Mouse (Mus musculus) liver (tissue): ENCODE results near the gene Tmem74b.

Source experiments
- DNase-seq: peaks from one replicate; pipeline ENCODE4 v3.0.0-alpha.2; 2020; ENCODE audit warnings: mixed read lengths

The Tmem74b gene

DNA sequence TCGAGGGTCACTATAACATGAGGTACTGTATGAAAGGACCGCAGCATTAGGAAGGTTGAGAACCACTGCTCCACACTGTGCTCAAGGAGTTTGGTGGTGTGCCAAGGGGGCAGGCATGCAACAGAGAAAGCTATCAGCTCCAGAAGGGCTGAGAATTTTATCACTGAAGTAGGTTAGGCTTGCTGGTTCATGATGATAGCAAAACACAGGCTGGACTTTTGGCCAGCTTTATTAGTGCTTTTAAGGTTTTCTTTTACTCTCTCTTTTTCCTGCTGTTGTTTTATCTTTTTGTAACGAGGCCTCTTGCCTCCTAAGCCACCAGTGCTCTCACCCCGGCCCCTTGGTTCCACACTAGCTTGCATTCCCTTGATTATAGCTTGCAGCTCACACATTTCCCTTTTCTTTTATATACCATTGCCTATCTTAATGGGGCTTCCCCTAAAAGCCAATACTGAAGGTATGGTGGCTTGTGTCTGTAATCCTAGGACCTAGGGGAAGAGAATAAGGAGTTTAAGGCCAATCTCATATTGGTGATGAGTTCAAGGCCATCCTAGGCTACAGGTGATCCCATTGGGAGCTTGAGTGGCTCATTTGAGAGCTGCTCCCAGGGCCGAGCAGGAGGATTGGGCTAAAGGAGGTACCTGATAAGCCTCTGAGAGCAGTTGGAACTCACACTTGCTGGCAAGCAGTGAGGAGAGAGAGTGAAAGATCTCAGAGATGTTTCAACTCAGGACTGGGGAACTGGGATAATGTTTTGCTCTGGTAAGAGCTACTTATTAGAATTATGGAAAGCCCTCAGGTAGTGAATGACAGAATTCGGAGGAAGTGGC, 41.3 kb downstream of the Tmem74b start:
- peak; percentile 68 for DNase-seq

DNA sequence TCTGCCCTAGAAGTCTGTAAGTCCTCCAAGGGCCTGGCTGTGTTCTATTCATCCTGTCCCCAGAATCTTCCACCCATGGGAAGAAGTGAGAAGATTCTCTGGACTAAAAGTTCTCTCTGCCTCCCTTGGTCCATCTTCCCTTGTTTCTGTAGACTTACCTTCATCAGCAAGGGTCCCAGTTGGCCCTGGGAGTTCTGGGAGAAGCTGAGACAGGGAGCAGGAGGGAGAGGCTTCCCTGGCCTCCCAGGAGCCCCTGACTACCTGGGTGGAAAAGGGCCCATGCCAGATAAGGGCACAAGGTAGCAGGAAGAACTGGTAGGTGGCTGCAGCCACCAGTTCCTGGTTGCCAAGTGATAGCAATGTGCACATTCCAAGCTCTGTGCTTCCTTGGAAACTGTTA, 42.0 kb downstream of the Tmem74b start, which contains the start of gene Psmf1:
Gene Psmf1 (minus strand): TSS at position 342 of the 400 bp plus-strand sequence.
- DNase-seq, result peak; percentile 13

DNA sequence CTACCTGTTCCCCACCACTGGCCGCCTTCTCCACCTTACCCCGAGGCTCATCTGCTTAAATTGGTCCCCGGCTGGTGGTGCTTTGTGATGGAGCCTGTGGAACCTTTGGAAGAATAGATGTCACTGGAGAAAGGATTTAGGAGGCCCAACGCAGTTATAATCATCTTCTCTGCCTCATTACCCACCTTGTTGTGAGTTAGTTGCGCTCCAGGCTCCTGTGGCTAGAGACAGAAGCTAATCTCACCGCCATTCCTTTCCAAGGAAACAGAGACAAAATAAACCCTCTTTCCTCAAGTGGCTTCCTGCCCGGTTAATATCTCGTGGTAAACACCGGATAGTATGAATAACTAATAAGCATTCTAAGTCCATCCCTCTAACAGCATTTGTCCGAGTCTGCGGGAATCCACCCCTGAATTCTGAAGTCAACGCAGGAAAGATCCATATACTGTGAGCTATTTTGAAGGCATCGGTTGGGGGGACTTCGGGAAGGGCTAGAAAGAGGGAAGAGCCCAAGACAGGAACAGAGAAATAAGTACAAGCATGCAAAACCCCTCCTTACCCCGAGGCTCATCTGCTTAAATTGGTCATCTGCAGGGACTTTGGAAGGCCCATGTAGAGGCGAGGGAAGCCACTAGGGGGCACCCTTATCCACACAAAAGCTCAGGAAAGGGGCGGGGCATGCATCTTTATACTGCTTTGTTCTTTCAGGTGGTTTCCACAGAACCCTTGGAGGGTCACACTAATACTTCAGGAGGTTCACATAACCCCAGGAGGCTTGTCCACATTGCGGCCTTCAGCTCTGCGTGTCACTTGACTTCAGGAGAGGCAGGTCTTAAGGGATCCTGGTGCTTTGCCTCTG, 46.3 kb downstream of the Tmem74b start:
- DNase-seq, result peak; percentile 78

DNA sequence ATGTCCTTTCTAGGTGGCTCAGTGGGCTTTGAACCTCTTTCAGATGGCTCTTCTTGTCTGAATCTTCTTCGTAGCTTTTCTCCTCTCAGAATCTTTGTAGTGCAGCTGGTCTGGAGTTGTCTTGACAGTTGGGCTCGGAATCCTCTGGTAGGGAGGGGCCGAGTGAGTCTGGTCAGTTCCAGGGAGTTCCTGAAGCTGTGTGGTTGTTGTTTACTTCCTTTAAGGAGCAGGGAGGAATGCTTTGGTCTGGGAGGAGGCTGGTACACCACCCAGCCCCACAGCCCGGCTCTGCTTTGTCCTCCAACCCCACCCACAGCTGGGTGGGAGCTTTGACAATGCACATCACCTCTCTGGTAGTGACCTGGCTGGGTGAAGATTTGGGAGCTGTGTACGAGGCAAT, 49.5 kb downstream of the Tmem74b start:
- no peak for DNase-seq

DNA sequence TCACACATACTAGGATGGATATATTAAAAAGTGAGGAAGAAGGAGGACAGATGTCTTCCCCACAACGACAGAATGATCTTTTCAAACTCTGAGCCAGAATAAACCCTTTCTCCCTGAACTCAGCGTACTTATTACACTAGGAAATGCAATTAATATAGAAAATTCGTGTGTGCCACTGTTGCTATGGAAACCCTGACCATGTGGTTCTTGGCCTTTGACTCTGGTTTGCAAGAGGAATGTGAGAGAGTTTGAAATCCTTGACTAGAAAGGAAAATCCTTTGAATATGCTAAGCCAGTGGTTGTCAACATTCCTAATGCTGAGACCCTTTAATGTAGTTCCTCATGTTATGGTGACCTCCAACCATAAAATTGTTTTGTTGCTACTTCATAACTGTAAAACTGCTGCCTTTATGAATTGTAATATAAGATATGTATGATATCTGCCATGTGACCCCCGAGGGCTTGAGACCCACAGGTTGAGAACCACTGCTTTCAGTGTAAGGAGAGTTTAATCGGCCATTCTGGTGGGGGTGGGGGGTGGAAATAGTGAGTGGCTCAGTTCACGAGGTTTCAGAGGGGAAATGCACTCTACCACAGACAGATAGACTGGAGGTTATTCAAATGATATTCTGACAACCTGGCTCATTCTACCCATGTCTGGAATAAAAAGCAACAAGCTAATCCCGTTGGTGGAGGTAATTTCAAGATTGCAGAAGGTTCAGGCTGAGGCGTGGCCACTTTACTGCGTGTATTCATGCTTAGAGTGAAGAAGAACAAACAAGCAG, 54.7 kb downstream of the Tmem74b start:
- DNase-seq, result no peak

DNA sequence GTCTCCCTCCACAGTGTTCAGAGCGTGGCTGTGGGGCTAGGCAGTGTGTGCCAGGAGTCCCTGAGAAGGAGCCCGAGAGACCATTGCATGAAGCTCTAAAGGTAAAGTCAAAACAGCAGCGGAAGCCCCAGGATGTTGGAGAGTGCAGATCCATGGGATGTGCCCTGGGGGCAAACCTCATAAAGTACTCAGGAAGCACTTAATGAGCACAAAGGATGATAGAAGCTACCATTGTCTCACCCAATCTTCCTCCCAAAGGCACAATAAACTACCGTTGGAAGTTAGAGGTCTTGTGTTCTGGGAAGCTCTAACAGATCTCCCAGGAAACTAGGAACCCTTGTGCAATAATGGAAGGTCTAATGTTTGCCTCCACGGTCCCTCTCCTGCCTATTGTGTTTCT, 55.6 kb downstream of the Tmem74b start:
- DNase-seq, result no peak

DNA sequence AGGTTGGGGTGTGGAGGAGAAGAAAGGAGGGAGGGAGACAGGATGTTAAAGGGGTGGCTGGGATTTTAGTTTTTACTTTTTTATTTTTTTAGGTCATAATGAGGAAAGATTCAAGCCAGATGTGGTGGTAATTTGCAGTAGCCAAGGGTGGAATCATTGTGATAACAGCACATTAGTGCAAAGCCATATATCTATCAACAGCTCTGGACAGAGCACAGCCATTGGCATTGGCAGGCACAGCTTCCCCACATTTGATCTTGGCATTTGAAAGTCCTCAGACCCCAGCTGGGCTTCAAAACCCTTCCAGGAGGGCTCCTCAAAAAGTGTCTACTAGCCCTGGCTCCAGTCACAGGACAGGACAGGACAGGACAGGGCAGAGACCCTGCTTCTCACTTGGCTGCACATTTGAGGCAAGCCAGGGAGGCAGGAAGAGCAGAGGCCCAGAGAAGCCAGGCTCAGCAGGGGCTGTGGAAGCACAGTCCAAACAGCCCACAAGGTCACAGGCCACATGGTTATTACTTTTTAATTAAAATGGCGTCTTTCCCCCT, 57.1 kb downstream of the Tmem74b start:
- DNase-seq, result no peak
